Mouse (Mus musculus) layer of hippocampus, adult 6 months (tissue): ENCODE data around the gene Kmt5b. TPM values are rescaled to one million over a fixed set of nuclear protein-coding genes. Genes with fewer than 3 reads are reported as not detected.

Experiments used
- long read RNA-seq, 2 experiments: library from polyadenylated mRNA; unstranded; transcript quantifications; one replicate each; pipeline ENCODE4 v2.0.0; 2019 to 2020
- polyA plus RNA-seq: library from polyadenylated mRNA; unstranded; fragments of <200 nt; fragmentation: Nextera tagmentation; gene quantifications from 2 replicates; pipeline ENCODE4 v1.2.3, GENCODE M21; 2021

Kmt5b gene
- polyA plus RNA-seq = 8.6 and 9.5 TPM in 2 replicates
- long read RNA-seq, experiment 1, partial matches to known transcripts = 5 of 15 reads
- long read RNA-seq, experiment 1, other reads (novel, unspliced or antisense) = 10 of 15 reads
- long read RNA-seq, experiment 2, partial matches to known transcripts = 1 of 23 reads
- long read RNA-seq, experiment 2, other reads (novel, unspliced or antisense) = 22 of 23 reads

DNA sequence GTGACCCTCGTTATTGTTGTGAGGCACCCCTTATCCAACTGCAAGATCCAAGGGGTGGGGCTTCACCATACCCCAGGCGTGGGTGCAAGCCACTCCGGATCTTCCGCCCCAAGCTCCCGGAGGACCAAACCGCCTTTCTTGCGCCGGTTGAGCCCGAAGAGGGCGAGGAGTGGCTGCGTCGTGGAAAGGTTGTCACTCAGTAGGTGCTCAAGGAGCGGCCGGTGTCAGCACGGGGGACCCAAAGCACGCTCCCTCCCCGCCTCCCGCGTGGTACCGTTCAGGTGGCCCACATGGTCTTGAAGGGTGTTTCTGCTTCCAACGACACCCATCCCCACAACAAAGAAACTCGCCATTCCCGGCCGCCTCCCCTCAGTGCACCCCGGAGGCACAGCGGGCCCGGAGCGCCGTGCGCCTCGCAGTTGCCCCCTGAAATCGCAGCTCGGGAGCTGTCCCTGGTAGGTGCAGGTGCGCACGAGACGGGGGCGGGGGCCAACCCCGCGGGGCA is at the start of gene Kmt5b:
Gene Kmt5b (plus strand): TSS at position 146 of the 505 bp plus-strand sequence.

DNA sequence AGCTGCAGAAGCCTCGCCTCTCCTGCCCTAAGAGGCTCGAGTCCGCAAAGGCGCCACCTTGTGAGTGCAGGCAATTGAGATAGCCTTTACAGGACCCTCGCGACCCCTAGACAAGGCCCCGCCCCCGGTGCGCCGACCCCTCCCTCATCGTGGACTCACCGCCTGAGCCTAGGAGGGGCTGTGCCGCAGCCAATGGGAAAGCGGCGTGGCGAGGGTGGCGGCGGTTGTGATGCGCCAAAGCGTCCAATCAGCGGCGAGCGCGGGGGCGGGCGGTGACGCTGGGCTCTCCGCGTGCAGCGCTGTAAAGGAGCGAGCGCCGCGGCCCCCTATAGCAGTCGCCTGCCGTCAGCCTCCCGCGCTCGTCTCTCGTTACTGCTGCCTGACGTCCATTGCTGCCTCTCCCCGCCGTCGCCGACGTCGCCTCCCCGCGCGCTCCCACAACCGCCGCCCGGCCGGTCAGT is 84.3 kb downstream of the Kmt5b start, which contains the start of gene Chka:
Gene Chka (plus strand): TSS at position 272 of the 461 bp plus-strand sequence.

Other genes with a start within 250 kb of the Kmt5b start
- 14.5 and 18.5 TPM in 2 replicates for gene Ppp6r3, start 191.7 kb upstream of the Kmt5b start, polyA plus RNA-seq
- gene Lrp5, start 80.9 kb upstream of the Kmt5b start, polyA plus RNA-seq = 3.7 and 5.0 TPM in 2 replicates
- 21.9 and 23.4 TPM in 2 replicates for gene 1810055G02Rik, start 59.1 kb upstream of the Kmt5b start, polyA plus RNA-seq
- gene Chka, start 84.4 kb downstream of the Kmt5b start, polyA plus RNA-seq = 19.4 and 20.0 TPM in 2 replicates
- gene Tcirg1, start 139.7 kb downstream of the Kmt5b start, polyA plus RNA-seq = 3.9 and 4.3 TPM in 2 replicates
- gene Ndufs8, start 145.4 kb downstream of the Kmt5b start, polyA plus RNA-seq = 575 and 594 TPM in 2 replicates
- 7.0 and 8.7 TPM in 2 replicates for gene Aldh3b1, start 162.4 kb downstream of the Kmt5b start, polyA plus RNA-seq
- gene Unc93b1, start 167.8 kb downstream of the Kmt5b start, polyA plus RNA-seq = 25.0 and 27.9 TPM in 2 replicates
- gene Aldh3b3, start 191.2 kb downstream of the Kmt5b start, polyA plus RNA-seq = not detected in 2 replicates
- 2.3 and 2.5 TPM in 2 replicates for gene Aldh3b2, start 204.9 kb downstream of the Kmt5b start, polyA plus RNA-seq
- 2.2 and 3.3 TPM in 2 replicates for gene Acy3, start 219.1 kb downstream of the Kmt5b start, polyA plus RNA-seq
- 0.10 TPM in 1 of 2 replicates, not detected in the other for gene Tbx10, start 225.3 kb downstream of the Kmt5b start, polyA plus RNA-seq
- gene Nudt8, start 233.2 kb downstream of the Kmt5b start, polyA plus RNA-seq = 22.0 and 24.3 TPM in 2 replicates
- gene Gm49405, start 233.2 kb downstream of the Kmt5b start, polyA plus RNA-seq = 0.09 and 0.10 TPM in 2 replicates
- gene Doc2g, start 235.9 kb downstream of the Kmt5b start, polyA plus RNA-seq = 2.8 and 2.9 TPM in 2 replicates
- 448 and 464 TPM in 2 replicates for gene Ndufv1, start 245.4 kb downstream of the Kmt5b start, polyA plus RNA-seq